Mouse (Mus musculus): ENCODE results near the gene Olfr1173. TPM values are rescaled to one million over a fixed set of nuclear protein-coding genes. Genes with fewer than 3 reads are reported as not detected.

The Olfr1173 gene
- total RNA-seq (2014; rRNA removed; ENCODE audit: low replicate concordance) (not detected in 2 replicates), polyA plus RNA-seq (2015; fragmentation: Nextera tagmentation; extraction: Ambion mirVana) (not detected in 2 replicates)

DNA sequence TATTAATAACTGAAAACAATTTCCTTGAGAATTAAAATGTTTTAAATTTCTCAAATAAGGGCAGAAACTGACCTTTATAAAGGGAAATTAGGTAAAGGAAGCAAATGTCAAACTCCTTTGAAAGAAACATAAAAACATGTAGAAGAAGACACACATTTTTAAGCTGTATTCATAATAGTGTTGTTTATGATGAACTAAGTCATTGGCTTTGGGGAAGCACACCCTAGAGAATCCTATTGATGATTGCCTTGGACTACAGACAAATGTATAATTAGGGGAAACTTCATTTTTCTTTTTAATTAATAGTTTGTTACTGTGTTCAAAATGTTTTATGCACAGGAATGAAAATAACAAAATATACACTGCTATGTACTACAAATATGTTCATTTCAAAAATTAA is at the start of gene Olfr1173:
Olfr1173 (minus strand) TSS at position 101 of the 400 bp plus-strand sequence.
- ATAC-seq (ENCODE audit: insufficient read depth, low read depth) = no peak

DNA sequence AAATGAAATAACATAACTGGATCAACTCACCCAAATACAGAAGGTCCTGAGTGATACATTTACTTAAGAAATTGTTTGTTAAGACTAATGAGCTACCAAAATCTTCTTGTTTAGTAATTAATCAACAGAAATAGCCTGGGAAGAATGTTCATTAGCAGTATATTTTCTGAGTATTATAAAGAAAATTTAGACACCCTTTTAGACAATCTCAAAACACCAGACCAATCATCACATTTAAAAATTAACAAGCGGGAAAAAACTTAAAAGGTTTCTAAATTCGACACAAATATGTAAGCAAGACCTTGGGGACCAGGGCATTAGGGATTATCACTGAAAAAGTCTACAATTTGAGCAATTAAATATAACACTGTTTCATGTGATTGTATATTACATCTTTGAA is 47.4 kb upstream of the Olfr1173 start, which contains the start of gene Olfr1175-ps:
Olfr1175-ps (minus strand) TSS at position 101 of the 400 bp plus-strand sequence.
- WGBS = 64% methylated on average over 2 of the region's 2 CpGs
- H3K4me2 ChIP-seq (ENCODE audit: low read depth, low read length) = no peak within 1 kb of the TSS
- H3K9me3 ChIP-seq (replicated peaks; ENCODE audit: control insufficient read depth, low read length) = no peaks in the 10 kb centered on the region
- ATAC-seq (ENCODE audit: insufficient read depth, low read depth) = no peak
- H3K27me3 ChIP-seq (ENCODE audit: control insufficient read depth, insufficient read depth, low read length) = no peaks in the 10 kb centered on the region
- H3K27ac ChIP-seq (ENCODE audit: low read depth) = no peak within 1 kb of the TSS
- TF ChIP-seq CTCF (IDR thresholded peaks at IDR 0.05; ENCODE audit: low read depth) (no peak), EP300 (IDR thresholded peaks at IDR 0.05; ENCODE audit: low read depth) (no peak)
- H3K4me1 ChIP-seq (ENCODE audit: control insufficient read depth, insufficient read depth) = no peaks in the 10 kb centered on the region
- no peak within 1 kb of the TSS for H3K4me3 ChIP-seq (ENCODE audit: low read depth, low read length)
- H3K9ac ChIP-seq (replicated peaks; ENCODE audit: low read depth, low read length) = no peak within 1 kb of the TSS
- DNase-seq (ENCODE audit: low spot score) = no peak
- H3K36me3 ChIP-seq (replicated peaks; ENCODE audit: control insufficient read depth, insufficient read depth, low read length) = no peaks in the 10 kb centered on the region

More for the DNA sequence above, at the start of gene Olfr1173:
- Histone ChIP-seq H3K27ac (ENCODE audit: low read depth) (no peak within 1 kb of the TSS), H3K36me3 (replicated peaks; ENCODE audit: control insufficient read depth, insufficient read depth, low read length) (no peaks in the 10 kb centered on the region), H3K4me3 (ENCODE audit: low read depth, low read length) (no peak within 1 kb of the TSS), H3K4me1 (ENCODE audit: control insufficient read depth, insufficient read depth) (no peaks in the 10 kb centered on the region), H3K4me2 (ENCODE audit: low read depth, low read length) (no peak within 1 kb of the TSS), H3K9ac (replicated peaks; ENCODE audit: low read depth, low read length) (no peak within 1 kb of the TSS), H3K9me3 (replicated peaks; ENCODE audit: control insufficient read depth, low read length) (no peaks in the 10 kb centered on the region), H3K27me3 (ENCODE audit: control insufficient read depth, insufficient read depth, low read length) (no peaks in the 10 kb centered on the region)
- DNase-seq (ENCODE audit: low spot score) = no peak
- TF ChIP-seq EP300 (IDR thresholded peaks at IDR 0.05; ENCODE audit: low read depth) (no peak), CTCF (IDR thresholded peaks at IDR 0.05; ENCODE audit: low read depth) (no peak)

DNA sequence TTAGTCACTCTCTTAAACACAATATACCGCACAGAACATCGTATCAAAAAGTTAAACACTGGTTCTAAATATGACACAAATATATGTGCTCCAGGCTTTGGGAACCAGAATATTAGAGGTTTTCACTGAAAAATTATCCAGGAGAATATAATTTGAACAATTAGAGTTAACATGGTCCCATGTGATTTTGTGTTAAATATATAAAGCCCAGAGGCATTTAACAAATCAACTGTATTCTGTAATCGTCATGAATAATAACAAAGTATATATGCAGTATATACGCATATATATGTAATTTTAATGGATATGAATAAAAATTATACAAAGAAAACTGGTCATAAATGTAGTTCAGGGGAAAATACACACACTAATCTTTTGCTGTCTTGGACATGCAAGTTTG is 35.4 kb upstream of the Olfr1173 start, which contains the start of gene Olfr1174-ps:
Olfr1174-ps (minus strand) TSS at position 101 of the 400 bp plus-strand sequence.
- no peaks in the 10 kb centered on the region for H3K36me3 ChIP-seq (replicated peaks; ENCODE audit: control insufficient read depth, insufficient read depth, low read length)
- DNase-seq (ENCODE audit: low spot score) (no peak), ATAC-seq (ENCODE audit: insufficient read depth, low read depth) (no peak)
- TF ChIP-seq EP300 (IDR thresholded peaks at IDR 0.05; ENCODE audit: low read depth) = no peak
- no peak for TF ChIP-seq CTCF (IDR thresholded peaks at IDR 0.05; ENCODE audit: low read depth)
- no peak within 1 kb of the TSS for H3K27ac ChIP-seq (ENCODE audit: low read depth)
- H3K9me3 ChIP-seq (replicated peaks; ENCODE audit: control insufficient read depth, low read length) = no peaks in the 10 kb centered on the region
- WGBS = 74% methylated on average over 4 of the region's 4 CpGs
- no peaks in the 10 kb centered on the region for H3K27me3 ChIP-seq (ENCODE audit: control insufficient read depth, insufficient read depth, low read length)
- H3K4me2 ChIP-seq (ENCODE audit: low read depth, low read length) = no peak within 1 kb of the TSS
- H3K4me3 ChIP-seq (ENCODE audit: low read depth, low read length) = no peak within 1 kb of the TSS
- no peak within 1 kb of the TSS for H3K9ac ChIP-seq (replicated peaks; ENCODE audit: low read depth, low read length)
- no peaks in the 10 kb centered on the region for H3K4me1 ChIP-seq (ENCODE audit: control insufficient read depth, insufficient read depth)

DNA sequence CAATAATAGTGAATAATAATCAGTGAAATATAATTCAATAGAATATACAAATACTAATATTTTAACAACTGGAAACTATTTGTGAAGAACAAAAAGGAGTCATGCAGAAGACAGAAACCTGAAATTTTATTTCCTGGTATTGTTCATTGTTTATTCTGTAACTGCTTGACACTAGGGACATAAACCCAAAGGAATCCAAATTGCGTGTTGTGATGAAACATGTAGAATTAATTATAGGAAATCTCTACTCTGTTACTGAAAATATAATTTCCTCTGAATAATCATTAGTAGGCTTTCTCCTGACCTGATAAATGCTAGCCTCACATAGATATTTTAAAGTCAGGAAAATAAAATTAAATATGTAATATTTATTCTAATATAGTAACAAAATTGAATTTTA is 51.4 kb downstream of the Olfr1173 start, which contains the start of gene Olfr1170:
Olfr1170 (minus strand) TSS at position 101 of the 400 bp plus-strand sequence.
- Histone ChIP-seq H3K9ac (replicated peaks; ENCODE audit: low read depth, low read length) (no peak within 1 kb of the TSS), H3K27ac (ENCODE audit: low read depth) (no peak within 1 kb of the TSS), H3K9me3 (replicated peaks; ENCODE audit: control insufficient read depth, low read length) (no peaks in the 10 kb centered on the region), H3K36me3 (replicated peaks; ENCODE audit: control insufficient read depth, insufficient read depth, low read length) (no peaks in the 10 kb centered on the region), H3K4me3 (ENCODE audit: low read depth, low read length) (no peak within 1 kb of the TSS), H3K27me3 (ENCODE audit: control insufficient read depth, insufficient read depth, low read length) (no peaks in the 10 kb centered on the region), H3K4me2 (ENCODE audit: low read depth, low read length) (no peak within 1 kb of the TSS), H3K4me1 (ENCODE audit: control insufficient read depth, insufficient read depth) (no peaks in the 10 kb centered on the region)
- TF ChIP-seq EP300 (IDR thresholded peaks at IDR 0.05; ENCODE audit: low read depth) (no peak), CTCF (IDR thresholded peaks at IDR 0.05; ENCODE audit: low read depth) (no peak)
- ATAC-seq (ENCODE audit: insufficient read depth, low read depth) (no peak), DNase-seq (ENCODE audit: low spot score) (no peak)
- 66% methylated on average over 1 of the region's 1 CpGs for WGBS

Other genes with a start within 250 kb of the Olfr1173 start
- gene Olfr73, start 242.2 kb downstream of the Olfr1173 start, total RNA-seq (2014; rRNA removed; ENCODE audit: low replicate concordance) = not detected in 2 replicates
- not detected in 2 replicates for gene Olfr73, start 242.2 kb downstream of the Olfr1173 start, polyA plus RNA-seq (2015; fragmentation: Nextera tagmentation; extraction: Ambion mirVana)
- not detected in 2 replicates for gene Olfr1162, start 228.7 kb downstream of the Olfr1173 start, total RNA-seq (2014; rRNA removed; ENCODE audit: low replicate concordance)
- gene Olfr1162, start 228.7 kb downstream of the Olfr1173 start, polyA plus RNA-seq (2015; fragmentation: Nextera tagmentation; extraction: Ambion mirVana) = not detected in 2 replicates
- gene Olfr1163, start 208.0 kb downstream of the Olfr1173 start, total RNA-seq (2014; rRNA removed; ENCODE audit: low replicate concordance) = not detected in 2 replicates
- gene Olfr1163, start 208.0 kb downstream of the Olfr1173 start, polyA plus RNA-seq (2015; fragmentation: Nextera tagmentation; extraction: Ambion mirVana) = not detected in 2 replicates
- gene Olfr1164, start 185.9 kb downstream of the Olfr1173 start, total RNA-seq (2014; rRNA removed; ENCODE audit: low replicate concordance) = not detected in 2 replicates
- not detected in 2 replicates for gene Olfr1164, start 185.9 kb downstream of the Olfr1173 start, polyA plus RNA-seq (2015; fragmentation: Nextera tagmentation; extraction: Ambion mirVana)
- gene Olfr1166, start 151.6 kb downstream of the Olfr1173 start, total RNA-seq (2014; rRNA removed; ENCODE audit: low replicate concordance) = not detected in 2 replicates
- not detected in 2 replicates for gene Olfr1166, start 151.6 kb downstream of the Olfr1173 start, polyA plus RNA-seq (2015; fragmentation: Nextera tagmentation; extraction: Ambion mirVana)
- not detected in 2 replicates for gene Olfr1167, start 124.7 kb downstream of the Olfr1173 start, total RNA-seq (2014; rRNA removed; ENCODE audit: low replicate concordance)
- gene Olfr1167, start 124.7 kb downstream of the Olfr1173 start, polyA plus RNA-seq (2015; fragmentation: Nextera tagmentation; extraction: Ambion mirVana) = not detected in 2 replicates
- gene Olfr1168, start 98.0 kb downstream of the Olfr1173 start, total RNA-seq (2014; rRNA removed; ENCODE audit: low replicate concordance) = not detected in 2 replicates
- not detected in 2 replicates for gene Olfr1168, start 98.0 kb downstream of the Olfr1173 start, polyA plus RNA-seq (2015; fragmentation: Nextera tagmentation; extraction: Ambion mirVana)
- gene Olfr1170, start 51.5 kb downstream of the Olfr1173 start, total RNA-seq (2014; rRNA removed; ENCODE audit: low replicate concordance) = not detected in 2 replicates
- not detected in 2 replicates for gene Olfr1170, start 51.5 kb downstream of the Olfr1173 start, polyA plus RNA-seq (2015; fragmentation: Nextera tagmentation; extraction: Ambion mirVana)
- gene Olfr1174-ps, start 35.3 kb upstream of the Olfr1173 start, total RNA-seq (2014; rRNA removed; ENCODE audit: low replicate concordance) = not detected in 2 replicates
- not detected in 2 replicates for gene Olfr1174-ps, start 35.3 kb upstream of the Olfr1173 start, polyA plus RNA-seq (2015; fragmentation: Nextera tagmentation; extraction: Ambion mirVana)
- not detected in 2 replicates for gene Olfr1175-ps, start 47.3 kb upstream of the Olfr1173 start, total RNA-seq (2014; rRNA removed; ENCODE audit: low replicate concordance)
- not detected in 2 replicates for gene Olfr1175-ps, start 47.3 kb upstream of the Olfr1173 start, polyA plus RNA-seq (2015; fragmentation: Nextera tagmentation; extraction: Ambion mirVana)
- gene Olfr1176, start 56.8 kb upstream of the Olfr1173 start, total RNA-seq (2014; rRNA removed; ENCODE audit: low replicate concordance) = not detected in 2 replicates
- gene Olfr1176, start 56.8 kb upstream of the Olfr1173 start, polyA plus RNA-seq (2015; fragmentation: Nextera tagmentation; extraction: Ambion mirVana) = not detected in 2 replicates
- not detected in 2 replicates for gene Olfr1177-ps, start 66.6 kb upstream of the Olfr1173 start, total RNA-seq (2014; rRNA removed; ENCODE audit: low replicate concordance)
- gene Olfr1177-ps, start 66.6 kb upstream of the Olfr1173 start, polyA plus RNA-seq (2015; fragmentation: Nextera tagmentation; extraction: Ambion mirVana) = not detected in 2 replicates
- gene Olfr1178, start 107.2 kb upstream of the Olfr1173 start, total RNA-seq (2014; rRNA removed; ENCODE audit: low replicate concordance) = not detected in 2 replicates
- not detected in 2 replicates for gene Olfr1178, start 107.2 kb upstream of the Olfr1173 start, polyA plus RNA-seq (2015; fragmentation: Nextera tagmentation; extraction: Ambion mirVana)
- not detected in 2 replicates for gene Olfr1179, start 126.6 kb upstream of the Olfr1173 start, total RNA-seq (2014; rRNA removed; ENCODE audit: low replicate concordance)
- not detected in 2 replicates for gene Olfr1179, start 126.6 kb upstream of the Olfr1173 start, polyA plus RNA-seq (2015; fragmentation: Nextera tagmentation; extraction: Ambion mirVana)
- gene Olfr1180, start 139.3 kb upstream of the Olfr1173 start, total RNA-seq (2014; rRNA removed; ENCODE audit: low replicate concordance) = not detected in 2 replicates
- gene Olfr1180, start 139.3 kb upstream of the Olfr1173 start, polyA plus RNA-seq (2015; fragmentation: Nextera tagmentation; extraction: Ambion mirVana) = not detected in 2 replicates
- gene Olfr1181, start 146.3 kb upstream of the Olfr1173 start, total RNA-seq (2014; rRNA removed; ENCODE audit: low replicate concordance) = not detected in 2 replicates
- not detected in 2 replicates for gene Olfr1181, start 146.3 kb upstream of the Olfr1173 start, polyA plus RNA-seq (2015; fragmentation: Nextera tagmentation; extraction: Ambion mirVana)
- gene Gm13757, start 169.3 kb upstream of the Olfr1173 start, total RNA-seq (2014; rRNA removed; ENCODE audit: low replicate concordance) = not detected in 2 replicates
- gene Gm13757, start 169.3 kb upstream of the Olfr1173 start, polyA plus RNA-seq (2015; fragmentation: Nextera tagmentation; extraction: Ambion mirVana) = not detected in 2 replicates
- not detected in 2 replicates for gene Olfr1183, start 175.0 kb upstream of the Olfr1173 start, total RNA-seq (2014; rRNA removed; ENCODE audit: low replicate concordance)
- gene Olfr1183, start 175.0 kb upstream of the Olfr1173 start, polyA plus RNA-seq (2015; fragmentation: Nextera tagmentation; extraction: Ambion mirVana) = not detected in 2 replicates
- gene Olfr1184, start 203.7 kb upstream of the Olfr1173 start, total RNA-seq (2014; rRNA removed; ENCODE audit: low replicate concordance) = not detected in 2 replicates
- not detected in 2 replicates for gene Olfr1184, start 203.7 kb upstream of the Olfr1173 start, polyA plus RNA-seq (2015; fragmentation: Nextera tagmentation; extraction: Ambion mirVana)
- not detected in 2 replicates for gene Olfr1185-ps1, start 213.4 kb upstream of the Olfr1173 start, total RNA-seq (2014; rRNA removed; ENCODE audit: low replicate concordance)
- gene Olfr1185-ps1, start 213.4 kb upstream of the Olfr1173 start, polyA plus RNA-seq (2015; fragmentation: Nextera tagmentation; extraction: Ambion mirVana) = not detected in 2 replicates
- not detected in 2 replicates for gene Olfr1186, start 238.7 kb upstream of the Olfr1173 start, total RNA-seq (2014; rRNA removed; ENCODE audit: low replicate concordance)
- not detected in 2 replicates for gene Olfr1186, start 238.7 kb upstream of the Olfr1173 start, polyA plus RNA-seq (2015; fragmentation: Nextera tagmentation; extraction: Ambion mirVana)

Data from heart, postnatal 0 days (tissue).